Mouse (Mus musculus) monocyte, adult 2 months (primary cell): Measurements from ENCODE around the gene Nptxr.

Experiments used
- DNase-seq, 2 experiments: peaks; one replicate each; pipeline ENCODE4 v3.0.0; 2022; ENCODE audit warnings: low spot score in 2 of 2, low read depth in 1 of 2

Nptxr gene

DNA sequence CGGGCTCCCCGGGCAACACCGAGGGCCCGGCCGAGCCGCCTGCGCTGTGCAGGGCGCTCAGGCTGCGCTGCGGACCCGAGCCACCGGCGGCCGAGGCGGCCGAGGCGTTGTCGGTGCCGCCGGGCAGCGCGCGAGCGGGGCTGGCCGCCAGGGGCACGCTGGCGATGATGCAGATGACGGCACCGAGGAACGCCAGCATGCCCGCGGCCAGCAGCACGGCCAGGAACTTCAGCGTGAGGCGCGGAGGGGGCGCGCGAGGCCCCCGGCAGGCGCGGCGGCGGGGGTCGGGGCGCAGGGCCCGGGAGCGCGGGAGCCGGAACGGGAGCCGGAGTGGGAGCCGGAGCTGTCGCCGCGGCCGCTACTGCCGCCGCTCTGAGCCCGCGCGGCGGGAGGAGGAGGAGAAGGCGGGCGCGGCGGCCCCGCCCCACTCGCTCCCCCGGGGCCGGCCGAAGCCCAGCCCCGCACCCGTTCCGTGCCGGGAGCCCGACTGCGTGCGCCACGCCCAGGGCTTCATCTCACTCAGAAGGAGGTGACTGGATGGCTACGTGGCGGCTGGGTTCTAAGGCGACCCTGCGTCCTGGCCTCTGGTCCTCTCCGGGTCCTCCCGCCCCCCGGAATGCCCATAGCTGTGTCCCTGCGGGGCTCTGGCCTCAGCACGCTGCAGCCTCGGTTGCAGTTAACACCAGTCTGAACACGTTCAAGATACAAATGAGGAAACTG lies at the start of gene Nptxr:
Nptxr (minus strand) TSS at position 415 of the 720 bp plus-strand sequence.
- DNase-seq: no peak

DNA sequence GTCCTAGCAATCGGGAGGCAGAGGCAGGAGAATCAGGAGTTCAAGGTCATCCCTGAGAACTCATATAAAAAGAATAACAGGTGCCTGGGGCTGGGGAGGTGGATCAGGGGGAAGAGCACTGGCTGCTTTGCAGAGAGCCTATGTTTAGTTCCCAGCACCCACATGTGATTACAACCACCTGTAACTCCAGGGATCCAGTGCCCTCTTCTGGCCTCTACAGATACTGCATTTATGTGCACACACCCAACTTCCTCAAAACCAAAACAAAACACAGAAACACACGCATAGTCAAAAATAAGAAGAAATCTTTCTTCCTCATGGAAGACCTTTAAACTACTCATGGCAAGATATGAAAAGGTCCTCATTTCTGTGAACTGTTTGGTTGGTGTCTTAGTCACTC lies 45.6 kb upstream of the Nptxr start:
- no peak for DNase-seq

DNA sequence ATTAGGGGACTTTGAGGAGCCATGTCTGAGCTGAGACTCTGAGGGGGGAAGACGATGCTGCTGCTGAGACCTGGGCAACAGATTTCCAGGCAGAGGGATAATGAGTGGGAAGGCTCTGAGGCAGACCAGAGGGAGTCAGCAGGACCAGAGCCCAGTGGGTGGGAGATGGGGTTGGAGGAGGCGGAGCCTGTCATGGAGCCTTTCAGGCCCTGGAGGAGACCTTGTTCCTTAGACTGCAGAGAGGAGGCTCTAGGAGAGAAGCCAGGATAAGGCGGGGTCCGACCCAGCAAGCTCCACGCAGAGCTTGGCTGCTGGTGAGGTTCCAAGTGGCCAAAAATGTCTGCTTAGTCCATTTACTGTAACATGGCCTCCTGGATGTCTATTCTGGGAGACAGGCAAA lies 42.5 kb upstream of the Nptxr start:
- DNase-seq: no peak

DNA sequence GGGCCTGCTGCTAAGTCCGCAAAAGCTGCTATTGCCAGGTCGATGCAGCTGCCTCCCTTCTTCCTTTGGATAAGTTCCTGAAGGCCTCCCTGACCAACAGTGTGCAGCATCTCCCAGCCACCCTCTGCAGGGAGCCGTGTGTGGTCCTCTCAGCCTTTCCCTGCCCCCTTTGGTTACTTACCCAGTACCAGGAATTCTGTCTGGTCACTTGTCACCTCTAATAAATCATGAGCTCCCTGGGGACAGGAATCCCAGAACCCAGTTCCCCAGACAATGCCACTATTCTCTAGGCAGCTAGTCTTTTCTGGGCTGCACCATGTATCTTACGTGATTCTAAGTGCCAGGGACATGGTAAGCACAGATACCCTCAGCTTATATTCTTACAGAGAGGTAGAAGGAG lies 41.4 kb upstream of the Nptxr start:
- no peak for DNase-seq

DNA sequence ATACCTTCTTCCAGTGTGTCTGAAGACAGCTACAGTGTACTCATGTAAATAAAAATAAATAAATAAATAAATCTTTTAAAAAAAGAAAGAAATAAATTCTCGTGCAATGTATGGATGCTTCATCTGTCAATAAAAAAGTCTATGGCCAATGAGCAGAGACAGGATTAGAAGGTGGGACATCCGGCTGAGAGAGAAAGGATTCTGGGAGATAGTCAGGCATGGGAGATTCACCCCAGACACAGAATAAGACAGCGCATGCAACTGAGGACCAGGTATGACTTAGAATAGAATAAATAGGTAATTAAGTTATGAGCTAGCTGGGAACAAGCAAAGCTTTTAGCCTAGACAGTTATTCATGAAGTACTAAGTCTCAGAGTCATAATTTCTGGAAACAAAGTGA lies 38.4 kb upstream of the Nptxr start:
- DNase-seq: no peak

DNA sequence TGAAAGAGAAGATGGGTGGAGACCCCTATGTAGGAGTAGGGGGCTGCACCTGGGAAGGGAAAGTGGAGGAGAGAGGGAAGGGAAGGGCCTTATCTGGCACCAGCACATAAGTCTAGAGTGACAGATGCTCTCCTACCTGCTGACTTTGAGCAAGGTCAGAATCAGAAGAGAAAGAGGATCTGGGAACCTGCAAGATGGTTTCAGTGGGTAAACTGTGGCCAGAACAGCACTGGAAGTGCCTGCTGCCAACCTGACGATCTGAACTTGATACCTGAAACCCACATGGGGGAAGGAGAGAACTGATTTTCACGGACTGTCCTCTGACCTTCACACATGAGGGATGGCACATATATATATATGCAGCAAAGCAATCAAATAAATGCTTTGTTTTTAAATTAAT lies 35.7 kb upstream of the Nptxr start:
- no peak for DNase-seq

DNA sequence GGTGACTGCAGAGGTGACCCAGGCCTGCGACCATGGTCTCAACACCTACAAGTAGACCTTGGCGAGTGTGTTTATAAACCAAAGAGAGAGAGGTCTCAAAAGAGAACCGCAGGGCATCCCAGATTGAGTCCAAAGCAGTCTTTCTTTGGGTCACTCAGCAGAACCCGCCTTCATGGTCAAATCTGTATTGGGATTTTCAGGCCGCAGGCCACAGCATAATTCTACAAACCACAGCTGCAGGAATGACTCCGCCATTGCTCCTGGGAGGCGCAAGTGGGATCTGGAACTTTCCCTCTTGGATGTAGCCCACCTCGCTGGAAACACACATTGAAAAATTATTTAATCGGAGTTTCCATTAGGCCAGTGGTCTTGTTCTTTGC lies 30.3 kb upstream of the Nptxr start:
- no peak for DNase-seq

DNA sequence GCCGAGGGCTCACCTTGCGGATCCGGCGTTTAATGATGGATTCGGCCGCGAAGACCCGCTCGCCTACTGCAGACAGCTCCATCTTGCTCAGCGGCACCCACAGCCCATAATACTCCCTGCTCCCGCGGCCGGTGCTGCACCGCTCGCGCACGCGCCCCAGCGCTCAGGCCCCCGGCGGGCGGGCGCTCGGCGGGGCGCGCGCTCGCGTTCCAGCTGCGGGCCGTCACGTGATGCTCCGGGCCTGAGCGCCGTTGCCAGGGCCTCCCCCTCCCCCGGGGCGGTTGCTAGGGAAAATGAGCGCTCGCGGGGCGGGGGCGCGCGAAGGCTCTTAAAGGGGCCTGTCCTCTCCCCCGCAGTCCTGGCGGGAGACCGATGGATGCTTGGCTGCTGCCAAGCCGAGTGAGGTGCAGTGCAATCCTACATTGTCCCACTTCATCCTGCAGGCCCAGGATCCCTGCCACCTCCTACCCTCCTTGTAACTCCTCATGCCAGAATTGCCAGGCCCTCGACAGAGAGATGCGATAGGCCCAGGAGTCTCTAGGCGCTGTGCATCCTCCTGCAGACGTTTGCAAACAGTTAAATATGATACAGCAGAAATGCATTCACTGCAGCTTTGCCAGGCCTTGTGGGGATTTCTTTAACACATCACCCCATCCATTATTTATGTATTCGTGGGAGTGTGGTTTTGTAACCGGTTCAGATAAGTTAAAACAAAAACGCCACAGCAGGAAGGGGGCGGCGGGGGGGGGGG lies 29.7 kb upstream of the Nptxr start, which contains the start of the genes Npcd and Cbx6:
Npcd (minus strand) TSS at position 108 of the 751 bp plus-strand sequence.
Cbx6 (minus strand) TSS at position 559 of the 751 bp plus-strand sequence.
- DNase-seq: peak; percentile 28 to 41

DNA sequence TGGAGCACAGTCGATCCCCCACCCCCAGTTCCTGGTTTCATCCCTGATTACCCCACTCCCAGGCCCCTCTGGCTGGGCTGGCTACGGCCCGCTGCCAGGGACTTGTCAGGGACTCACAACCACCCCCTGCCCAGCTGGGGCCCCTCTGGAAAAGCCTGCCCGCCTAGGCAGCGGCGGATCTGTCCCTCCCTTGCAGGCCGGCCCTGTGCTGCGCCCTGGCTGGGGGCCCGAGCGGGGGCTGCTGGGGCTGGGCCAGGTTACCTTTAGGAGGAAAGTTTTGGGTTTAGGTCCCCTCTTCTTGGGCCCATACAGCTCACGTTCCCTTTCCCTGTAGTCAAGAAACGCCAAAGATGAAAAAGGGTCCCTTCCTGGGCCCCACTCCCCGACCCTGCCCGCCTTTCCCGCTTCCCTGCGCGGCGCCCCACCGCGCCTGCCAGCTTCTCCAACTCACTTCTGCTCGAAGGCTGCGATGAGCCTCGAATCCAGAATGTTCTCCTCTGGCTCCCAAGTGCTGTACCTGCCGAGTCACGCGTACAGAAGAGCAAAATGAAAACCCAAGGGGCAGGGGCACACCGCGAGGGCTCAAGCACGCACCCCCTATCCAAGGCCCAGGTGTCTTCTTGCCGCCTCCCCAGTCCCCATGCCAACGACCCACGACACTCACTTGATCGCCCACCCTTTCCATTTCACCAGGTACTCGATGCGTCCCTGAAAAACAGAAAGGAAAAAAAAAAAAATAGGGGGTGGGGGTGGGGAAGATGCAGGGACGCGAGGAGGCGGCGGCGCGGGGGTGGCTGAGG lies 28.9 kb upstream of the Nptxr start:
- no peak for DNase-seq

DNA sequence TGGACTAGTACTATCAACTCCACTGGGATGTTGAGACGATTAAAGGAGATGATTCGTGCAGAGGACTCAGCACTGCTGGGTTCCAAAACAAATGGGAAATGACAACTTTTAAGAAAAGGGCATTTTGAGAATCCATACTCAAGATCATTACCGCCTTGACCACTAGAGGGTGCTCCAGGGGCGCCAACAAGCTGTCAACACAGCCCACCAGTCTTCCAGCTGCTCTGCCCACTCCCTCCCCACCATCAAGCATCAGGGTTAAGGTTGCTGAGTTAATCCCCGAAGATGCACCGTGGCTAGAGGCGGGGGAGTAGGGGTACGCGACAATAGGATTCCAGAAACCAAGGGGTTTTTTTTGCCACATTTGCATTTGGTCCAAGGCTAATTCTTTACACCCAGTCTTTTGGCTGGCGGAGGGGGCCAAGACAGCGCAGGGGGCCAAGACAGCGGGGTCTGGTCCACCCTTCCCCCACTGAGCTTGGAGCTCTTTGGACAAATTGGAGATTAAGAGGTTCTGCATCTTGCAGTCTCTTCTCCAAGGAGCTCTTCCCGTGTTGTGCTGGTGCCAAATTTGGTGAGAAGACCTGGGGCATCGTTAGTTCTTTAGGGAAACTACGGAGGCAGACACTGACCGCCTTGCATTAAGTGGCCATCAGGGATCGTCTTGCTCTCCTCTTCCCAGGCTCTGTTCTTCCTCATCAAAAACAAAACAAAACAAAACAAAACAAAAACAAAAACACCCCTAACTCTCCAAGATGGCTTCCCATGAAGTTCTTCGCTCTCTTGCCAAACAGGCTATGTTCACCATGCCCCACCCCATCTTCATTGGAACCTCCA lies 27.7 kb upstream of the Nptxr start:
- peak in 1 of 2 experiments; percentile 41 for DNase-seq

DNA sequence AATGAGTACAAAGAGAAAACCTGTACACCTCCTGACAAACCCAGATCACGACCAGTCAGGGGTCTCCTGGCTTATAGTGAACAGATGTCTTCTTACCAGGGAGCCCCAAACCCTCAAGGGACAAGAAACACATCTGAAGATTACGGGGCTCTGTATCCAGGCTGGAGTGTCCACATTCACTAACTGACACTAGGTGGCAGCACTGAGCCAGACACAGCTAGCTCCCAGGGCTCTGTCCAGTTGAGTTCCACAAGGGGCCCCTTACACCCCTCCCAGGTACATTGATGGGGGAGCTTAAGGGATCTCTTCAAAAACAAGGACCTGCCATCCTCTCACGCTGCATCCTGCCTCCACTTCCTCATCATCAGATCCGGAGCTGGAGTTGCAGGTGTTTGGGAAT lies 25.8 kb upstream of the Nptxr start:
- DNase-seq: peak in 1 of 2 experiments; percentile 40

DNA sequence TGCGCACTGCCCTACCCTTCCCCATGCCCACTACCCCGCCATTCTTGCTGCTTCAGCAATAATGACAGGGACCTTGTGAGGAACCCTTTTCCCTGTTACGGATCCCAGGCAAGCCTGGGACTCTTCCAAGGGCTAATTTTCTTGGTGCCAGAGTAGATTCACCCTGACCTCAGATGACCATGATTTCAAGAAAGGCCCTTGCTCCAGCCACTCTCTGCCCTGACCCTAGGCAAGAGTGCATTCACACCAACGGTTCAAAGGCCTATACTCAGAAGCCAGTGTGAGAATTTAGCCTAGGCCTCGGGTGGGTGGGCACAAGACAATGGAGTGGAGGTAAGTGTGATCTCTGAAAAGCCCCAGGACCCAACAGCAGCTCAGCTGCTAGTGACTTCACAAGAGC lies 24.9 kb upstream of the Nptxr start:
- DNase-seq: no peak

DNA sequence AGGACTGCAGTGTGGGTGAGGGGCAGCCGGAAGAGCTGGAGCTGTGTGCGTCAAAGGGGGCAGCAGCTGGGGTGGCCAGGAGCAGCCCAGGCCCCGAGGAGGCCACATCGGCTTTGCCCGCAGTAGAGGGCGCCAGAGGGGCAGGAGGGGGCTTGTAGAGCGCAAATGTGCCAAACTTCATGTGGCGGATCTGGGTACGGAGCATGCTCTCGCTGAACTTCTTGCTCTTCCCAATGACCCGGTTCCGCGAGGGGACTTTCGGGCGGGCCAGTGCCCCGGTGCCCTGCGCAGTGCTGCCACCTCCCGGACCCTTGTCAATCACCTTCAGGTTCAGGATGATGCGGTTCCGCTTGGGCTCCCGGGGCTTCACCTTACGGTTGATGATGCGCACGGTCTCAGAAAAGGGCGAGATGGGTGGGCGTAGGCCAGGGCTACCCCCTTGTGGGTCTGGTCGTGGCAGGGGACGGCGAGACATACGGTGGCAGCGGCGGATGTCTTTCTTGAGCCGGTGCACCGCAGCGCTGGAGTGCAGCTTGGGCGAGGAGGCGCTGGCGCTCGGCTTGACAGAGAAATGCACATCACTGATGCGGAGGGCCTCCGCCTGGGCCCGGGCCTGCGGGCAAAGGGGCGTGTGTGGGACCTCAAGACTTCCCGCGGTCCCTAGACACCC lies 23.9 kb upstream of the Nptxr start:
- DNase-seq: no peak

DNA sequence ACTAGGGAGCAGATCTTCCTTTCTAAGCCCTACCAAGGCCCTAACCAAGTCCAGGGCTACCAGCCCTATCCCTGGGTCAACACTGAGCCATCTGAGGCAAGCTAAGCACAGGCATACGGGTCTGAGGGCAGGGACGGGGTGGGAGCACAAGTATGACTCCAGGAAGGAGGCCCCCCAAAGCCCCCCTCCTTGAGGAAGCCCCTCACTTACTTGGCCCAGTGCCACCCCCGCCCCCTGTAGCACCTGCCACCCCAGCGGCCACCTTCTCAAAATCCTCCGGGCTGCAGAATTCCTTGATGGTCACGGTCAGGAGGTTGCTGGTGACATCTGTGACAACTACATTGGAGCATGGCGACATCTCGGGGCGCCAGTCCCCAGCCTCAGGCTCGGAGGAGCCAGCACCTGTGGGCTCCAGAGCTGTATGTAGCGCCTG lies 23.2 kb upstream of the Nptxr start:
- no peak for DNase-seq

DNA sequence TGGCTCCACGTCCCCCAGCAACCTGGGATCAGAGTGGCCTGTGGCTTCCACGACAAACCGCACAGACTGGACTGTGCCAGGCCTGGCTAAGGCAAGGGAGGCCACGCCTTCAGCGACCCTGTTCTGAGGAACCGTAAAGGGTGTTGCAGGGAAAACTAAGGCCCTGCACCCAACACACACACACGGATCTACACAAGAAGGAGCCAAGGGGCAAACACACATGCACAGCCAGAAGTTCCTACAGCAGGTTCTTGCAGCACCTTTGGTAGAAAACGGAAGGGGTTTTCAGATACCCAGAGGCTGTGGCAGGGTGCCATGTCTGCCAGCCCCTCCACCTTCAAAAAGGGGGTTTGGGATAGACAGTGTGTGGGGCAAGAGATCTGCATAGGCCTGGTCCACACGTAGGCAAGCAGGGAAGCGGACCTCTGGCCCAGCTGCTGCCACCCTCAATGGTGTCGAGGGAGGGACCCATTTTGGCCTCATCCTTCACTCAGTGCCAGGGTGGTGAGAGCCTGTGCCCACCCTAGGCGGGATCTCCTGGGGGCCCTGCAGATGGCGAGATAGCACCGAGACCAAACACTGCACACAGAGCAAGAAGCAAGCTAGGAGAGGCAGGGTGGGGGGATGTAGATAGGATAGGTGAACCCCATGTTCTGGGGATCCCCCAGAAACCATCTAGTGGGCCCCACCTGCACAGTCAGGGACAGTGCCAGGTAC lies 22.7 kb upstream of the Nptxr start:
- DNase-seq: no peak

DNA sequence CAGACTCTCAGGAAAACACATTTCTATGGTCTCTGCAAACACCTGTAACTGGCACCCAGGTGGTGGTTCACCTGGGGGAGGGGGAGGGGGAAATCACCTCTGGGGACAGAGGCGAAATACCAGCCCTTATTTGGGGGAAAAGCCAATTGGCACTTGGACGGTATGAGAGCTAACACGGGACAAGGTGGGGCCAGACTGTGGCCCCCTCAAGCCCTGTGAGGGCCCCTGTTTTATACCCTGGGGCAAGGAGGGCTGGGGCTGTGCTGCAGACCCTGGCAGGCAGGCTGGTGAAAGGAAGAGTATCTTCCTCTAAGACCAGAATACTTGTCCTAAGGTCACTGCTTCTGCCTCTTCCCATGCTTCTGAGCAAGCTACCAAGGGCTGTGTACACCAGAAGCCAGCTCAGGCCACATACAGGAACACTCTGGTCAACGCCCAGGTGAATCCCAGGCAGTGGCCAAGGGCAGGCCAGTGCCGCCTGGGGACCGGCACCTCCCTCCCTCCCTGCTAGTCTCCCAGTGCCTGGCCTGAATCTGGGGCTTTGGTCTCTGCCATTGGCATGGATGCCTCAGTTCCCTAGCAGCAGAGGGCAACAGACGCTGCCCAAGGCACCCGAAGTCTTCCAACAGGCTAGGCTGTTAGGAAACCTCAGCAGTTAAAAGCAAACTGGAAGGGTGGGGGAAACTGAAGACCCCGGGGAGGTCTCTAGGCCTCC lies 21.8 kb upstream of the Nptxr start:
- DNase-seq: no peak

DNA sequence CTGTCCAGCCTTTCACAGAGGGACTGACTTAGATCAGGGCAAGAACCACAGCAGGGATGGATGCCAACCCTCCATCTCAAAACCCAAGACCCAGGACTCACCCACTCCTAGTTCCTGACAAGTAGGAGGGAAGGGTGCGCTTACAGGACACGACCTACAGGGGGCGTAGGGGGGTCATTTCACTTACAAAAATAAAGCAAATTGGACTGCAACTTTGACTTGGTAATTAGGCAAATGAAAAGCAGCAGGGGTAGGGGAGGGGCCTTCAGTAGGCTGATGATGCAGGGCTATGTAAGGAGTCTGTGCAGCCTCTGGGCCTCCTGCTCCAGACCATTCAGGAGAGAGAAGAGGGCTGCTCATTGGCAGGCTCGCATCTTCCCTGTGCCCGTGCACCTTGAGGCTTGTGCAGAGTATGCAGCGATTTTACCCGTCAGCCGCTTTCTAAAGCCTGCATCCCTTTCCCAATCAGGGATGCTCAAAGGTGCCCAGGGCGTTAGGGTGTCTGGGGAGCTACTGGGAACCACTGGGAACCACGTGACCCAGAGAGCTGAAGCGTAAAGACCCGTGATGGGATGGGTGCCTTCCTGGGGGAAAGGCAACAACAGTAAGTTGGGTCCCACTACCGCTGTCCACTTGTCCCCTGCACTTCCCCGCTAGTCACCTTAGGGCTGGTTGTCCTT lies 20.7 kb upstream of the Nptxr start:
- no peak for DNase-seq

DNA sequence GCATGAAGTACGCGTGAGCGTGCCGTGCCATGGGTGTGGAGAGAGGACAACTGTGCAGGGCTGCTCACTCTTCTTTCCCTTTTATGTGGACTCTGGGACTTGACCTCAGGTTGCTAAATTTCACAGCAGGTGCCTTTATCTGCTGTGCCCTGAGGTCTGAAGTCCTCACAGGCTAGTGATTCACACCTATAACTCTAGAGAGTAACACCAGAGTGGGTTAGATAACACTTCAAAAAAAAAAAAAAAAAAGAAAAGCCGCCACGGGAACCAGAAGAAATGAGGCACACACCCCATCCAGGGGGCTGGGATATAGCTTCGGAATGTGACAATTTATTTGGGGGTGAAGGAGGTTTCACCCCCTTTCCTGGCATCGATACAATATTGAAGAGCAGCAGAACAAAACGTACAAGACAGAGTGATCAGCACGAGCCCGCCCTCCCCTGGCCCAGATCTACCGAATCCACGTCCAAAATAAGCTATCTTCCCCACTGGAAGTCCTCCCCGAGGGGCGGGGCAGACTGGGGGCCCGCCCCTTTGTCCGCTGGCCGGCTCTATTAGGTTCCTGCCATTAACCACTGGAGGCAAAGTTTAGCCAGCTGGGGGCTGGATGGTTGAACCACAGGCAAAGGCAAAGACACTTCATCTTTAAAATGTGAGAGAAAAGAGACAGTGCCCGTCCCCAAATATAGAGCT lies 19.2 kb upstream of the Nptxr start:
- no peak for DNase-seq
